Mouse (Mus musculus) cerebellum, adult 8-10 months (tissue): ENCODE measurements at regions not wholly inside any gene's neighbourhood (a gene's known extent, or its start where the extent isn't known, plus 50 kb on each side); places are given as distances from the start of the nearest gene placed in this dataset.

Experiments
- DNase-seq: peaks from one replicate; pipeline ENCODE4 v3.0.0; 2022

GRCm38 (mm10) chr2:160062148-160062937, 271.6 kb downstream of the Gm826 start:
- DNase-seq, result no peak

GRCm38 (mm10) chr2:160060091-160060490, 273.9 kb downstream of the Gm826 start:
- no peak for DNase-seq

DNA sequence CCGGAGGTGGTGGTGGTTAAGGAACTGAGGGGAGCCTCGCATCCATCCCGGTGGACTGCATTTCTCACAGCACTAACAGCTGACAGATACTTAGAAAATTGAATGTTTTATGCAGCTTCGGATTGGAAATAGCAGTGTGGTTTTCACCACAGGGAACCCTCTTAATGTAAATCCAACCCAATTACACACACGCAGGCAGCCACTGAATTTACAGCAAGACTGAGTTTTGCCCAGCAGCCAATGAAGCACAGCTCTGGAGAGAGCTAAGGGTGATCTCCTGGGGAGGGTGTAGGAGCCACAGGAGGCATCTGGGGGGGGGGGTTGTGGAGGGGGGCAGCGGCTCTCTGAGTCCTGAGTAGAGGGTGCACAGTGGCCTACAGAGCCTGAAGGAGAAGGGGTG, 276.8 kb downstream of the Gm826 start:
- no peak for DNase-seq

GRCm38 (mm10) chr2:160054411-160054810, 279.6 kb downstream of the Gm826 start:
- DNase-seq, result no peak

GRCm38 (mm10) chr2:160048286-160048685, 285.7 kb downstream of the Gm826 start:
- DNase-seq, result no peak

DNA sequence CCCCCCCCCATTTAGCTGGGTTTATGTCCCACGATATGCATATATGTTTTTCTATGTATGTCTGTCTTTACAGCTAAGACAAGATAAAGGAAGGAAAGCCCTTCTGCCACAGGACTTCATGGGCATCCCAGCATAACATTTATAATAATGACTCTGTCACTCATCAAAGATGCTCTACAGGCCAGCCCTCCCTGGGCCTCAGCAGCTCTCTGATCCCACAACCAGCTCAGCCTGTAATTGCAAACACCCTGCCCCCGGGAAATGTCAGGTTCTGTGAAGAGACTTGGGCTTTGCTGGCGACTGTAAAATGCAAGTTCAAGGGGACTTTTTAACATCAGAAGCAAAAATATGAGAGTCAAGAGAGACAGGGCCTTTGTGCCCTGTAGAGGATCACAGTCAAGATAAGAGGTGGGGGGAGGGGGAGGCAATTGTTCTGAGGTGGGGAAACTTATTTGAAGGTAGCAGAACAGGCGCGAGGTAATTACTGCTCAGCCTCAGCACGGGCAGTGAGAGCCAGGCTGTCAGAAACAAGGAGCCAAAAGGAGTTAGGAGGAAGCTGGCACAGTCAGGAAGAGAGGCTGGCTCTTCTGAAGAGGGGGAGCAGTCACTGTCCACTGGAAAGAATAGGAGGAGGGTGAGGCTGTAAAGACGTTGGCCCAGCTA, 286.9 kb downstream of the Gm826 start:
- no peak for DNase-seq

DNA sequence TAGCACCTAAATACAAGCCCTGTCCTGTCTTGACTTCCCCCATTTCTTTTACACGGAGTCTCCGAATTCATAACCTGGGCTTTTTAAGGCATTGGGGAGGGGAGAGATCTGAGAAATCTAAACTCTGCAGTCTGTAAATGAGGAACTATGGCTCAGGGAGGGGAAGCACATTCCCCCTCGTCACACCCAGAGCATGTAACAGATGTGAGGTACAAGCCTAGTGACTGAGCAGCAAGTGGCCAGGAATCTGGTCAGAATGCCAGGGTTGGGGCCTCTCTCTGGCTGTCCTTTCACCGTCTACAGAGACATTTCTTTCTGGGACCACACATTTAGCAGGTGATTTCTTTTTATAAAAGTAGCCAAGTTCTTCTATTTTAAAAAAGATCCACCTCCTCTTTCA, 289.4 kb downstream of the Gm826 start:
- no peak for DNase-seq

- DNase-seq, result no peak
Measured at GRCm38 (mm10) chr2:160044184-160044583, 289.8 kb downstream of the Gm826 start.

DNA sequence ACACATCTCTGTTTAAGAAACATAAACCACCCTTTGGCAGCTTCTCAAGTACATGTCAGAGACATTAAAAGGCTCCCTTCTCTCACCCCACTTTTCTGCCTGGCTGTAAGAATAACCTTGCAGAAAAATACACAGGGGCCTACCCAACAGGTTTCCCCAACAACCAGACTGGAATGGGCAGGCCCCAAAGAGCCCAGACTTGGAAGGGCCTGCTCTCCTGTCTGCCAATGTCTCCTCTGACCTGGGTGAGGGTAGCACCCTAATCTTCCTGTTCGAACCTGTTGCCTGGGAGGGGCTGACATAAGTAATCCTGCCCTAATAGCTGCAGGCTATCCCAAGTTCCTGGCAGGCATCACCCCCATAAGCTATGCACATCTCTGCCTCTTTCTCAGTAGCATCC, 304.5 kb downstream of the Gm826 start:
- no peak for DNase-seq

DNA sequence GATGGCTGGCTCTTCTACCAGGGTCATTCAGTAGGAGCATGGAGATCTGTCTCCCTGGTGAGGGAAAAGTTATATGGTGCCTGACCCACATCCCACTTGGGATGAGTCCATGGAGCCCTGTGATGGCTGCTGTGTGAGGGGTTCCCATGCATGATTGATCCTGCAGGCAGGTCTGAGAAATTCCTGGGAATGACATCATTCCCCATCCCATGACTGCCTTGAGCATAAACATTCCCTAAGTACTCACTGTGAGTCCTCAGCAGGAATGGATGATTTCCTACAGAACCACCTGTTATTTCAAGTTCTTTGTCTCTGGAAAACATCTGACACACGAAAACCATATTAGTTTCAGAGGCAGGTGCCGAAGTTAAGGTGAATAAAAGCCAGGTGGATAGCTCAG, 305.5 kb downstream of the Gm826 start:
- DNase-seq, result no peak

DNA sequence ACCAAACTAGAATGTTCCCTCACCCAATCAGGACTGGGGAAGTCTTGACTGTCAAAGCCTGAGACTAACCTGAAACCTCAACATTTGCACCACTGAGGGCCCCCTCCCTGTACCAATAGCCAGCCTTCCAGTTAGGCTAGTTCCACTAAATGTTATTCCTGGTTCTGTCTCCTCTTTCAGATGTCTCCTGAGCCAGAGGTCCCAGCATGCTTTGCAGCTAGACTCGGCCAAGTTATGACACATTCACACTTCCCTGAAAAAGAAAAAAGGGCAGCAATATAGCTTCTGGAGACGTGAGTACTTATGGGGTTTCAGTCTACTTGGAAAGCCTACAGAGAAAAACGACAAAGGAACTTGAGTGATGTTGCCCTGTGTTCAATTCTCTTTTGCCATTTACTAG, 308.1 kb downstream of the Gm826 start:
- DNase-seq, result no peak

- no peak for DNase-seq
Measured at GRCm38 (mm10) chr2:160021541-160021940, 312.4 kb downstream of the Gm826 start.

DNA sequence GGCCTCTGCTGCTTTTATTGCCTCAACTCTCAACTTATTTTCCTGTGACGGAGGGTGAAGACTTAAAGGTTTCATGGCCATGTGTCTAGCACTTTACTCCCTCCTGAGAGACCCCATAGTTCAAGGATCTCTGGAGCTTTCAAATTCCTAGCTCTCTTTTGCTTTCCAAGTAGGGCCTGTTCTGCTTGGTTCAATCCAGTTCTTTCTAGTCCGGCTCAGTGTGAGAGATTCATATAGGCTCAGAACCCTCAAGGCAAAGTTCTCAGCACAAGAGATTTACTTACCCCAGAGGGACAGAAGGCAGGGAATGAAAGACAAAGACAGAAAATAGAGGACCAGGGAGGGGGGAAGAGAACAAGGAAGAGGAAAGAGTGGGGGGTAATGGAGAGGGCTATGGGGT, 313.1 kb downstream of the Gm826 start:
- no peak for DNase-seq

GRCm38 (mm10) chr2:160017020-160017812, 316.7 kb downstream of the Gm826 start:
- DNase-seq, result no peak

GRCm38 (mm10) chr2:160011421-160011820, 322.5 kb downstream of the Gm826 start:
- no peak for DNase-seq

- DNase-seq, result no peak
Measured at GRCm38 (mm10) chr2:160002695-160003094, 331.3 kb downstream of the Gm826 start.

DNA sequence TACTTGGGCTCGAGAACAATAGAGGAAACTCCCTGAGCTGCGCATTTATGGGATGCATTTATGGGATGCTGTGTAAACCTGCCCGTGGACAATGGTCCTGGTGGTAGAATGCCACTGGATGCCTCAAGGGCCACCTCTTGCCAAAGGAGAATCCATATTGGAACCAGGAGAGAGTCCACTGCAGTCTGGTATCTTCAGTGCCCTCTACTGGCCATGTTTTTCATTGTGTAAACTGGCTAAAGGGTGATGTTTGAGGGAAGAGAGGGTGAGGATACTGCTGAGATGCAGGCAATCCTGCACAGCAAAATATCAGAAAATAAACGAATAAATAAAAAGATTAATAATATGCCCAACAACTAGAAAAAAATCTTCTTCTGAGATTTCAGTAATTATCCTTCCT, 333.5 kb downstream of the Gm826 start:
- no peak for DNase-seq

GRCm38 (mm10) chr2:159997395-159997794, 336.6 kb downstream of the Gm826 start:
- no peak for DNase-seq

DNA sequence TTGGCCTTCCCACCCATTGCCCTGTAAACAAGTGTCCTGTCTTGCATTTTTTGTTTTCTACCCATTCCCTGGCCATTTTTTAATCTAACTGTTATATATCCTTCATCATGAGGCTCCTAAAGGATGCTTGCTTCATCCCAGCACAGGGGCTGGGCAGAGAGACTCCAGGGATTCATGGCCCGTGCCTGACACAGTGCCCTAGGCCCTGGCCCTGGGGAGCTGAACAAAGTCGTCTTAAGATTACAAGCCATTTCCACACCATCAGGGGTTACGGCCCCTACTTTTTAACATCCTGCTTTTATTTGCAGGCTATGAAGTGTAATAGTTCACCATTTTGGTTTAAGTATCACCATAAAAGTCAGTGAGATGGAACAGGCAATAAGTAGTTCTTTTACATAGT, 339.5 kb downstream of the Gm826 start:
- DNase-seq, result no peak

DNA sequence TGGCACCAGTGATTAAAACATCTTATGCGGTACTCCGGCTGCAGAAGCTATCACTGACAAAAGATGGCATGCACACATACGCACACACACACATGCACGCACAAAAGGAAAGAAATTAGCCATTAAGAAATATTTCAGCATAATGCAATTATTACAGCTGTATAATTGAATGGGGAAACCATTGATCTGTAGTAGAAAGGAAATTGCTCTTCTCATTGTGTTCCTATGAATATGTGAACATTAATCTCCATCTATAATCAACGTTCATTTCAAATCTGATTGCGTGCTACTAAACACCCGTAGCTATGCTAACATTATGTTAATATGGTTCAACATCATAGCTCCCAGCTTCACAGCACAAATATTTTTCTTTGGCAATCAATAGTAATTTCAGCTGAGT, 347.2 kb downstream of the Gm826 start:
- no peak for DNase-seq

GRCm38 (mm10) chr2:159981694-159982093, 352.3 kb downstream of the Gm826 start:
- no peak for DNase-seq

GRCm38 (mm10) chr2:159950369-159950768, 383.6 kb downstream of the Gm826 start:
- no peak for DNase-seq

GRCm38 (mm10) chr2:159949046-159949445, 384.9 kb downstream of the Gm826 start:
- DNase-seq, result no peak

DNA sequence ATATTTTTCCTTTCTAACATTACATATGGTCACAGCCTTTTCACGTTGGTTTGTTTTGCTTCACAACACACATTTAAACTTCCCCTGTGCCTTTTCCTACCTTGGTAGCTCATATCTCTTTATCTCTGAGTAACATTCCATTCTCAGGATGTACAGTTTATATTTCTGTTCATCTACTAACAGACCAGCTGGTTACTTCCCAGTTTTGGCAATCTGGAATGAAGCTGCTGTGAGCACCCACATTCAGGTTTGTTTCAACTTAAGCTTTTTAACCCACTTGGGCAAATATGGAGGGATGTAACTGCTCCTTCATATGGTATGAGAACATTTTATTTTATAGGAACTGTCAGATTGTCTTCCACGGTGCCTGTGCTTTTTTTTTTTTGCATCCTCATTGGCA, 403.2 kb downstream of the Gm826 start:
- no peak for DNase-seq
